Mouse (Mus musculus) thymus, adult 2 months (tissue): Measurements from ENCODE around the gene Gtf3c6. TPM values are rescaled to one million over a fixed set of nuclear protein-coding genes. Genes with fewer than 3 reads are reported as not detected.

ENCODE experiments used
- DNase-seq: peaks from one replicate; pipeline ENCODE4 v3.0.0; 2021
- H3K27ac ChIP-seq: fragments of 200-500 bp; 2 replicates; pipeline ENCODE4 v1.5.1; 2012; ENCODE audit warnings: low read length, control low read depth; ENCODE audit not compliant: control insufficient read depth, insufficient read depth
- H3K27me3 ChIP-seq: fragments of 200-500 bp; 2 replicates; pipeline ENCODE4 v1.6.1; 2012; ENCODE audit warnings: mild to moderate bottlenecking, low read length, moderate library complexity, mixed read lengths; ENCODE audit not compliant: control insufficient read depth, insufficient read depth
- H3K36me3 ChIP-seq: fragments of 200-500 bp; 2 replicates; pipeline ENCODE4 v1.6.1; 2012; ENCODE audit warnings: mild to moderate bottlenecking, low read length, moderate library complexity; ENCODE audit not compliant: control insufficient read depth, insufficient read depth
- H3K4me1 ChIP-seq: fragments of 200-500 bp; replicated peaks from 2 replicates; pipeline ENCODE4 v1.6.1; 2012; ENCODE audit warnings: low read length; ENCODE audit not compliant: control insufficient read depth, insufficient read depth
- H3K4me3 ChIP-seq: fragments of 200-500 bp; 2 replicates; pipeline ENCODE4 v1.5.1; 2012; ENCODE audit warnings: mild to moderate bottlenecking, low read length, control low read depth, moderate library complexity; ENCODE audit not compliant: control insufficient read depth, insufficient read depth
- CTCF ChIP-seq: fragments of 200-500 bp; IDR thresholded peaks from 2 replicates; pipeline ENCODE4 v1.5.1; 2012; ENCODE audit warnings: mild to moderate bottlenecking, control low read depth, low read length, moderate library complexity, borderline replicate concordance; ENCODE audit not compliant: control insufficient read depth, poor library complexity, insufficient read depth; ENCODE audit errors: extremely low read depth
- POLR2A ChIP-seq: fragments of 200-500 bp; IDR thresholded peaks from 2 replicates; pipeline ENCODE4 v1.6.1; 2012; ENCODE audit warnings: mild to moderate bottlenecking, low read length, control low read depth, moderate library complexity; ENCODE audit not compliant: control insufficient read depth, poor library complexity, insufficient read depth; ENCODE audit errors: extremely low read depth
- WGBS: fragments of 180-500 bp; shearing (Covaris S2); methylation state at CpG from one replicate; pipeline ENCODE4 v1.1.7; 2018; 5-methylcytosine and 5-hydroxymethylcytosine counted together
- polyA plus RNA-seq: library from polyadenylated mRNA; depleted of rRNA; stranded (reverse); fragments of >200 nt; gene quantifications from 2 replicates; pipeline ENCODE4 v1.2.3, GENCODE M21; 2012; rRNA removed

The Gtf3c6 gene
- polyA plus RNA-seq, 1 experiment = 9.3 TPM

DNA sequence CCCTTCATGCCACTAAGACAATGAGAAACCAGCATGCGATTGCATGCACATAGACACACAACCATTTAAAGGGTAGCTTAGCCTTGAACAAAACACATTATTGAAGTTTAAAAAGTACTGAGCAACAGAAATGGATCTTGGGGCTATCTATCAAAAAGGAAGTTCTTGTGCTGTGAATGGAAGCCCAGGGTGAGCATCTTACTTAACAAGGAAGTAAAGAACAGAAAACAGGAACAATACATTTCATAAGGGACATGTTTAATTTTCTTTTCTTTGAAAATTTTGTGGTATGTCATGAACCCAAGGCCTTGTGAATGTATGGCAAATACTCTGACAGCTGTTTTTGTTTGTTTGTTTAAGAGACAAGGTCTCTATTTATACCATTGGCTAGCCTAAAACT, 28.2 kb downstream of the Gtf3c6 start:
- Histone ChIP-seq H3K4me3 (no peak overlapping the region), H3K36me3 (peaks cover 27% of the 10 kb centered on the region), H3K27ac (no peak overlapping the region), H3K27me3 (no peaks in the 10 kb centered on the region), H3K4me1 (peaks cover 22% of the 10 kb centered on the region)
- WGBS = 95% methylated on average over 1 of the region's 1 CpGs
- no peak for DNase-seq
- TF ChIP-seq CTCF (no peak), POLR2A (no peak)

DNA sequence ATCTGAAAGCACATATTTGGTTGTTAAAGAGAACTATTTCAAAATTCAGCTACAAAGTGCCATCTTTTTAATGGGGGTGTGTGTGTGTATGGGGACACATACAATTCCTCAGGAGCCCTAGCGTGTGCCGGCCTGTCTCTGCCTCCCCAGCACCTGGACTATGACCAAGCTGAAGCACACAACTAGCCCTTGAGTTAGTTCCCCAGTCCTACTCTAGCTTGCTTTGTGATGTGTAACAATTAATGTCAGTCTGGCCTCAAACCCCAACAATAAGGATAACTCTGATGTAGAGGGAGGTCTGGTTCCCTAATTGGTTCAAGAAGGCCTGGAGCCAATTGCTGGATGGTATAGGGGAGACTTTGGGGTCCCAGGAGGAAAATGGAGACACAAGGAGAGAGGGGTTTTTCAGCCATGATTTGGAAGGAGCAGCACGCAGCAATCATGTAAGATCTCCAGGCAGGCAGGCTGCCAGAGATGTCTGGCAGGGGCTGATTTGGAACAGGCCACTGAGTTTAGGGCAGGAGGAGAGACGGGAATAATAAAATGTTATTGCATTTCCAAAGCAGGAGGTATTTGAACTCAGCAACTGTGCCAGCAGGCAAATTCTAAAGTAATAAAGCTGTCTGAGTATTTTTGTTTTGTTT, 30.1 kb downstream of the Gtf3c6 start:
- 94% methylated on average over 4 of the region's 4 CpGs for WGBS
- H3K4me1 ChIP-seq = peaks cover 15% of the 10 kb centered on the region
- H3K4me3 ChIP-seq = no peak overlapping the region
- TF ChIP-seq POLR2A = no peak
- no peak for TF ChIP-seq CTCF
- H3K27ac ChIP-seq = no peak overlapping the region
- no peak for DNase-seq
- H3K36me3 ChIP-seq = peaks cover 43% of the 10 kb centered on the region
- H3K27me3 ChIP-seq = no peaks in the 10 kb centered on the region

DNA sequence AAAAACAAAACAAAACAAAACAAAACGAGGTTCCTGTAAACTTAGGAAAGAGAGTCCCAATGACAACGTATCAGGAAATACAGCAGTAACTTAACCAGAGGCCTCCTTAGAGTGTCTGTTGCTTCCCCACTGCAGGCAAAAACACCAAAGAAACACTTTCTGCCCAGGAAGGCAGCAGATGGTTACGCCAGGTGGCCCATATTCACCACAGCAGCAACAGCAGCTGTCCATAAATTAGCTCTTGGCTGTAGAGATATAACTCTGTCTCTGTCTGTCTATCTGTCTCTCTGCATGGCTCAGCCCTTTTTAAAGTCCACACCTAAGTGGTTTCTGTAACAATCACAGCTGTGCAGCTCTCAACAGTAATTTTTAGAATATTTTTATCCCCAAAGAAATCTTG, 39.0 kb downstream of the Gtf3c6 start:
- Histone ChIP-seq H3K36me3 (peaks cover 19% of the 10 kb centered on the region; the same call in 1 of the 2 replicates), H3K4me3 (no peak overlapping the region), H3K4me1 (peaks cover 13% of the 10 kb centered on the region), H3K27me3 (no peaks in the 10 kb centered on the region), H3K27ac (peak overlapping the region; percentile 68; the same call in 1 of the 2 replicates)
- TF ChIP-seq POLR2A (no peak), CTCF (no peak)
- 13% methylated on average over 3 of the region's 3 CpGs for WGBS
- DNase-seq = peak; percentile 28

DNA sequence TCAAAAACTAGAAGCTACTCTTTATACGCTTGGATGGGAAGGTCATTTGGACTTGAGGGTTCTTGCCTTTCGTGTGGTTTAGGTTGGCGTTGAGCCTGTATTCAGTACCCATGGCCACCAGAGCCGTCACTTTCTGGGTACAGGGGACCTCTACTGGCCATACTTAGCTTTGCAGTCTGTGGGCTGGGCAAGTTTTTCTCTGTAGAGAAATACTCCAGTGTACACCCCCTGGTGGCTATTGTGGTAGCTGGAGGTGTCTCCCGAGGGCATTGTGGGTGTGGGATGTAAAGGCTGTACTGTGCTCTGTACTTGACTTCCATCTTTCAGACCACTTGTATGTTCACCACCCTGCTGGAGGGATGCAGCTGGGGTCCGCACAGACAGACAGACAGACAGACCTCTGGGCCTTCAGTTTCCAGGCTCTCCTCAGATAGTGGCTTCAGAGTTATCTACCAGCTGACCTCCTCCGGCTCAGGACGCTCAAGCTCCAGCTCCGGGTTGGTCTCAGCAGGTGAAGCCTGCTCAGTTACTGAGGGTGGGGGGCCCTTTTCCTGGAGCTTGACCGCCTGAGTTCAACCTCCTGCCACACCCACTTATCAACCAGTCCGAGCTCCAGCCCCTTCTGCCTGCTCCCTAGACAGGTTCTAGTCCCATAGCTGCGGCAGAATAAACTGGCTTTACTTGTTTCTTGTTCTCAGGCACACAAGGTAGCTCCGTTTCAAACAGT, 45.3 kb downstream of the Gtf3c6 start:
- Histone ChIP-seq H3K36me3 (no peaks in the 10 kb centered on the region), H3K27me3 (no peaks in the 10 kb centered on the region), H3K27ac (no peak overlapping the region), H3K4me1 (no peaks in the 10 kb centered on the region), H3K4me3 (no peak overlapping the region)
- WGBS = 50% methylated on average over 13 of the region's 13 CpGs
- DNase-seq = peak; percentile 95
- no peak for TF ChIP-seq POLR2A
- TF ChIP-seq CTCF = peak; percentile 25; the same call in 1 of the 2 replicates

Other genes starting within 250 kb of the Gtf3c6 start
- gene Mfsd4b1, start 232.8 kb downstream of the Gtf3c6 start, polyA plus RNA-seq = 0.96 and 1.4 TPM in 2 replicates
- gene Slc16a10, start 115.8 kb downstream of the Gtf3c6 start, polyA plus RNA-seq = 45.4 and 50.0 TPM in 2 replicates
- gene Rpf2, start 11.1 kb downstream of the Gtf3c6 start, polyA plus RNA-seq = 3.0 and 3.9 TPM in 2 replicates
- gene Amd1, start 44.1 kb upstream of the Gtf3c6 start, polyA plus RNA-seq = 10.0 and 11.4 TPM in 2 replicates
- gene Cdk19, start 81.5 kb upstream of the Gtf3c6 start, polyA plus RNA-seq = 31.0 and 34.0 TPM in 2 replicates